ENCODE assay signal across 8 mouse cellular contexts in genomic region chr4:153957444-153958250, GRCm38 (mm10). TPM values are rescaled to one million over a fixed set of nuclear protein-coding genes. Genes with fewer than 3 reads are reported as not detected.
A peak's percentile ranks its signal among the peaks of the same experiment; 100 is the strongest.
DNase-seq lines count a peak whose midpoint lies in the region; ATAC-seq and TF ChIP-seq lines count a peak whose summit lies in the region.

No protein-coding gene starts in this region.

- intact Hi-C loops in left cerebral cortex, adult 2 months (cut with DNase I) = loop anchor here (1.0 kb wide), 1 partner anchor 17 kb away; no protein-coding TSS in a partner anchor
- intact Hi-C loops in left cerebral cortex, postnatal 25 days (cut with DNase I) = loop anchor here (1.0 to 10.0 kb wide), 2 partner anchors 18 to 187 kb away; partner anchors contain the start of genes Cep104, Dffb, Trp73 and Wrap73
- intact Hi-C loops in gastrocnemius, postnatal 14 days (cut with DNase I; ENCODE audit: low total_unique reads) = no loop called here

- peak; percentile 26; the same call in 1 of the 2 replicates for TF ChIP-seq POLR2A in bone marrow, adult 2 months (IDR thresholded peaks at IDR 0.05; ENCODE audit: borderline replicate concordance, control insufficient read depth, low read depth, low read length)

- peak overlapping the region; percentile 96 for H3K9ac ChIP-seq in liver, embryonic 12.5 days
- H3K9ac ChIP-seq in neural tube, embryonic 15.5 days (replicated peaks) = peak overlapping the region; percentile 91

- peaks cover 22% of the 10 kb centered on the region for H3K27me3 ChIP-seq in liver, embryonic 12.5 days (replicated peaks)
- no peaks in the 10 kb centered on the region for H3K27me3 ChIP-seq in neural tube, embryonic 15.5 days (replicated peaks)

- no peaks in the 10 kb centered on the region for H3K9me3 ChIP-seq in liver, embryonic 12.5 days (replicated peaks)
- no peaks in the 10 kb centered on the region for H3K9me3 ChIP-seq in neural tube, embryonic 15.5 days (replicated peaks)

- under 1% methylated on average over 37 of the region's 37 CpGs for WGBS in bone marrow, adult 2 months
- under 1% methylated on average over 37 of the region's 37 CpGs for WGBS in liver, embryonic 12.5 days (ENCODE audit: insufficient replicate concordance)
- under 1% methylated on average over 37 of the region's 37 CpGs for WGBS in neural tube, embryonic 15.5 days

- no peak for TF ChIP-seq CTCF in left cerebral cortex, adult 2 months (IDR thresholded peaks at IDR 0.05)
- no peak for TF ChIP-seq CTCF in bone marrow, adult 2 months (IDR thresholded peaks at IDR 0.05; ENCODE audit: control insufficient read depth, insufficient read depth, low read length)

- H3K4me1 ChIP-seq in bone marrow, adult 2 months (ENCODE audit: control insufficient read depth, insufficient read depth, low read length) = no peaks in the 10 kb centered on the region; the same call in 1 of the 2 replicates
- H3K4me1 ChIP-seq in liver, embryonic 12.5 days = peaks cover 28% of the 10 kb centered on the region
- peaks cover 21% of the 10 kb centered on the region for H3K4me1 ChIP-seq in neural tube, embryonic 15.5 days

- H3K36me3 ChIP-seq in liver, embryonic 12.5 days = peaks cover 34% of the 10 kb centered on the region
- H3K36me3 ChIP-seq in neural tube, embryonic 15.5 days = peaks cover 32% of the 10 kb centered on the region

- peak; percentile 42 for ATAC-seq in granulocyte monocyte progenitor cell, adult 5-6 weeks (replicated peaks; ENCODE audit: poor library complexity, severe bottlenecking)
- ATAC-seq in liver, embryonic 12.5 days = no peak
- ATAC-seq in neural tube, embryonic 15.5 days (ENCODE audit: low FRiP score) = peak; percentile 68

- peak overlapping the region; percentile 81 for H3K4me3 ChIP-seq in left cerebral cortex, adult 2 months
- H3K4me3 ChIP-seq in bone marrow, adult 2 months (replicated peaks; ENCODE audit: control insufficient read depth, low read depth, low read length) = peak overlapping the region; percentile 99
- H3K4me3 ChIP-seq in liver, embryonic 12.5 days = peak overlapping the region; percentile 85
- peak overlapping the region; percentile 76 for H3K4me3 ChIP-seq in neural tube, embryonic 15.5 days (replicated peaks)

- peak overlapping the region; percentile 76 for H3K27ac ChIP-seq in left cerebral cortex, adult 2 months
- H3K27ac ChIP-seq in bone marrow, adult 2 months (ENCODE audit: control insufficient read depth, insufficient read depth, low read depth, low read length, poor library complexity) = peak overlapping the region; percentile 88
- peak overlapping the region; percentile 95 for H3K27ac ChIP-seq in liver, embryonic 12.5 days
- H3K27ac ChIP-seq in neural tube, embryonic 15.5 days (replicated peaks) = peak overlapping the region; percentile 90

- DNase-seq in left cerebral cortex, adult 2 months (ENCODE audit: extremely low spot score in 1 of 2, low spot score in 2 of 2) = no peak
- DNase-seq in left cerebral cortex, adult 11 months (ENCODE audit: low spot score) = no peak
- no peak for DNase-seq in left cerebral cortex, postnatal 25 days (ENCODE audit: low spot score in 2 of 2)
- DNase-seq in gastrocnemius, postnatal 14 days = no peak

- peak overlapping the region; percentile 91 for H3K4me2 ChIP-seq in liver, embryonic 12.5 days
- H3K4me2 ChIP-seq in neural tube, embryonic 15.5 days = peak overlapping the region; percentile 85

RNA-seq across cellular contexts. Expression of gene A430005L14Rik, which starts 0.6 kb away (rescaled TPM):
- total RNA-seq in left cerebral cortex, adult 2 months (2021) = 10 to 100 TPM; 24.5 to 24.9 TPM
- polyA plus RNA-seq in bone marrow, adult 2 months (2011; ENCODE audit: insufficient read depth, insufficient read length, low replicate concordance, missing spikeins) = 60.4 and 78.7 TPM in 2 replicates
- total RNA-seq in granulocyte monocyte progenitor cell, adult 5-6 weeks (2014; fragmentation: Nextera tagmentation) = 25.0 and 40.8 TPM in 2 replicates
- 45.4 and 55.1 TPM in 2 replicates for total RNA-seq in granulocyte monocyte progenitor cell, adult 5-6 weeks (2017)
- 74.4 and 75.3 TPM in 2 replicates for polyA plus RNA-seq in liver, embryonic 12.5 days (2016; fragmentation: Nextera tagmentation; extraction: Ambion mirVana)
- 52.8 and 56.6 TPM in 2 replicates for polyA plus RNA-seq in neural tube, embryonic 15.5 days (2015; fragmentation: Nextera tagmentation; extraction: Ambion mirVana)
- total RNA-seq in left cerebral cortex, postnatal 25 days (2021) = 10 to 100 TPM; 25.9 to 29.3 TPM
- total RNA-seq in gastrocnemius, postnatal 14 days (2021) = 10 to 100 TPM in 1 of 2 experiments, 1 to 10 TPM in 1; 9.6 to 10.1 TPM

RNA-seq across cellular contexts. Expression of gene Dffb, which starts 17.3 kb away (rescaled TPM):
- total RNA-seq in left cerebral cortex, adult 2 months (2021) = 10 to 100 TPM; 15.1 to 17.9 TPM
- polyA plus RNA-seq in bone marrow, adult 2 months (2011; ENCODE audit: insufficient read depth, insufficient read length, low replicate concordance, missing spikeins) = 5.7 and 15.7 TPM in 2 replicates
- total RNA-seq in granulocyte monocyte progenitor cell, adult 5-6 weeks (2014; fragmentation: Nextera tagmentation) = 11.8 and 14.2 TPM in 2 replicates
- 6.7 and 13.4 TPM in 2 replicates for total RNA-seq in granulocyte monocyte progenitor cell, adult 5-6 weeks (2017)
- 11.6 and 12.4 TPM in 2 replicates for polyA plus RNA-seq in liver, embryonic 12.5 days (2016; fragmentation: Nextera tagmentation; extraction: Ambion mirVana)
- 11.3 and 12.6 TPM in 2 replicates for polyA plus RNA-seq in neural tube, embryonic 15.5 days (2015; fragmentation: Nextera tagmentation; extraction: Ambion mirVana)
- 10 to 100 TPM in 1 of 2 experiments, 1 to 10 TPM in 1; 9.3 to 12.8 TPM for total RNA-seq in left cerebral cortex, postnatal 25 days (2021)
- total RNA-seq in gastrocnemius, postnatal 14 days (2021) = 1 to 10 TPM; 1.3 to 1.8 TPM

RNA-seq across cellular contexts. Expression of gene Cep104, which starts 17.3 kb away (rescaled TPM):
- 10 to 100 TPM; 33.6 to 34.4 TPM for total RNA-seq in left cerebral cortex, adult 2 months (2021)
- 7.9 and 11.1 TPM in 2 replicates for polyA plus RNA-seq in bone marrow, adult 2 months (2011; ENCODE audit: insufficient read depth, insufficient read length, low replicate concordance, missing spikeins)
- 5.7 and 10.7 TPM in 2 replicates for total RNA-seq in granulocyte monocyte progenitor cell, adult 5-6 weeks (2014; fragmentation: Nextera tagmentation)
- 4.2 and 6.9 TPM in 2 replicates for total RNA-seq in granulocyte monocyte progenitor cell, adult 5-6 weeks (2017)
- polyA plus RNA-seq in liver, embryonic 12.5 days (2016; fragmentation: Nextera tagmentation; extraction: Ambion mirVana) = 11.9 and 12.0 TPM in 2 replicates
- 15.6 and 17.5 TPM in 2 replicates for polyA plus RNA-seq in neural tube, embryonic 15.5 days (2015; fragmentation: Nextera tagmentation; extraction: Ambion mirVana)
- 10 to 100 TPM; 32.3 to 32.6 TPM for total RNA-seq in left cerebral cortex, postnatal 25 days (2021)
- 10 to 100 TPM; 15.2 to 15.3 TPM for total RNA-seq in gastrocnemius, postnatal 14 days (2021)

RNA-seq across cellular contexts. Expression of gene Lrrc47, which starts 53.9 kb away (rescaled TPM):
- total RNA-seq in left cerebral cortex, adult 2 months (2021) = 10 to 100 TPM; 56.9 to 79.2 TPM
- 26.3 and 28.8 TPM in 2 replicates for polyA plus RNA-seq in bone marrow, adult 2 months (2011; ENCODE audit: insufficient read depth, insufficient read length, low replicate concordance, missing spikeins)
- 15.7 and 22.7 TPM in 2 replicates for total RNA-seq in granulocyte monocyte progenitor cell, adult 5-6 weeks (2014; fragmentation: Nextera tagmentation)
- total RNA-seq in granulocyte monocyte progenitor cell, adult 5-6 weeks (2017) = 23.5 and 32.4 TPM in 2 replicates
- polyA plus RNA-seq in liver, embryonic 12.5 days (2016; fragmentation: Nextera tagmentation; extraction: Ambion mirVana) = 36.0 and 38.6 TPM in 2 replicates
- 19.2 and 20.5 TPM in 2 replicates for polyA plus RNA-seq in neural tube, embryonic 15.5 days (2015; fragmentation: Nextera tagmentation; extraction: Ambion mirVana)
- 10 to 100 TPM; 53.6 to 63.3 TPM for total RNA-seq in left cerebral cortex, postnatal 25 days (2021)
- 10 to 100 TPM; 20.6 to 27.7 TPM for total RNA-seq in gastrocnemius, postnatal 14 days (2021)
